Mouse (Mus musculus) effector memory CD4-positive, alpha-beta T cell, adult 5 months (primary cell): ENCODE data around the gene Gm49383. TPM values are rescaled to one million over a fixed set of nuclear protein-coding genes. Genes with fewer than 3 reads are reported as not detected.

Source experiments
- polyA plus RNA-seq: library from polyadenylated mRNA; unstranded; fragments of 100-300 nt; shearing (Covaris generic); gene quantifications from one replicate; pipeline ENCODE4 v1.2.1, GENCODE M21; 2017

The Gm49383 gene
- 5.0 TPM for polyA plus RNA-seq

GRCm38 (mm10) chr12:69196444-69197377 is at the start of gene Gm49383:
Gene Gm49383, minus strand, starts transcription at chr12:69197104.

GRCm38 (mm10) chr12:69240876-69241275 is 44.0 kb upstream of the Gm49383 start, which contains the start of gene Klhdc1:
Gene Klhdc1, plus strand, starts transcription at chr12:69241176.

GRCm38 (mm10) chr12:69227776-69228466 is 31.0 kb upstream of the Gm49383 start, which contains the start of gene Pole2:
Gene Pole2, minus strand, starts transcription at chr12:69228195.

GRCm38 (mm10) chr12:69204052-69204833 is 7.3 kb upstream of the Gm49383 start, which contains the start of gene Gm49384:
Gene Gm49384, minus strand, starts transcription at chr12:69204267.

GRCm38 (mm10) chr12:69198164-69198535 is 1.2 kb upstream of the Gm49383 start, which contains the start of gene Dnaaf2:
Gene Dnaaf2, minus strand, starts transcription at chr12:69198429.

GRCm38 (mm10) chr12:69183583-69184308 is 13.2 kb downstream of the Gm49383 start, which contains the start of the genes Rpl36al and Mgat2:
Gene Rpl36al, minus strand, starts transcription at chr12:69184083.
Gene Mgat2, plus strand, starts transcription at chr12:69184157.

GRCm38 (mm10) chr12:69168461-69169106 is 28.3 kb downstream of the Gm49383 start, which contains the start of gene Lrr1:
Gene Lrr1, plus strand, starts transcription at chr12:69168814.

GRCm38 (mm10) chr12:69158765-69159577 is 37.9 kb downstream of the Gm49383 start, which contains the start of gene Rps29:
Gene Rps29, minus strand, starts transcription at chr12:69159186.

Other genes with a start within 250 kb of the Gm49383 start
- gene Rps29, start 37.9 kb downstream of the Gm49383 start, polyA plus RNA-seq: 2,126 TPM
- 0.25 TPM for gene Lrr1, start 28.3 kb downstream of the Gm49383 start, polyA plus RNA-seq
- 313 TPM for gene Rpl36al, start 13.0 kb downstream of the Gm49383 start, polyA plus RNA-seq
- 45.8 TPM for gene Mgat2, start 12.9 kb downstream of the Gm49383 start, polyA plus RNA-seq
- gene Dnaaf2, start 1.3 kb upstream of the Gm49383 start, polyA plus RNA-seq: 3.9 TPM
- 3.0 TPM for gene Gm49384, start 7.2 kb upstream of the Gm49383 start, polyA plus RNA-seq
- gene Pole2, start 31.1 kb upstream of the Gm49383 start, polyA plus RNA-seq: 4.0 TPM
- gene Klhdc1, start 44.1 kb upstream of the Gm49383 start, polyA plus RNA-seq: 17.8 TPM
- 25.7 TPM for gene Klhdc2, start 99.6 kb upstream of the Gm49383 start, polyA plus RNA-seq
- gene Nemf, start 160.1 kb upstream of the Gm49383 start, polyA plus RNA-seq: 141 TPM
- 365 TPM for gene Arf6, start 175.0 kb upstream of the Gm49383 start, polyA plus RNA-seq
- 5.3 TPM for gene Gm9887, start 175.4 kb upstream of the Gm49383 start, polyA plus RNA-seq